Mouse (Mus musculus) kidney, embryonic 16.5 days (tissue): Measurements from ENCODE around the gene Dhx57. TPM values are rescaled to one million over a fixed set of nuclear protein-coding genes. Genes with fewer than 3 reads are reported as not detected.

Experiments
- ATAC-seq: fragments of 200-750 bp; cut with Nextera tagmentation; 2 replicates; pipeline ENCODE4 v1.8.0; 2017; ENCODE audit warnings: moderate TSS enrichment; ENCODE audit not compliant: low FRiP score, low TSS enrichment
- H3K27ac ChIP-seq: fragments of 300-500 bp; sonication (generic); 2 replicates; pipeline ENCODE4 v1.5.1; 2014; ENCODE audit warnings: low read length
- H3K27me3 ChIP-seq: fragments of 300-500 bp; sonication (generic); 2 replicates; pipeline ENCODE4 v1.6.1; 2014; ENCODE audit warnings: low read length, control low read depth, mixed read lengths; ENCODE audit not compliant: insufficient read depth
- H3K36me3 ChIP-seq: fragments of 300-500 bp; sonication (generic); 2 replicates; pipeline ENCODE4 v1.6.1; 2014; ENCODE audit warnings: low read length, control low read depth, mixed read lengths; ENCODE audit not compliant: insufficient read depth
- H3K4me1 ChIP-seq: fragments of 300-500 bp; sonication (generic); 2 replicates; pipeline ENCODE4 v1.6.1; 2014; ENCODE audit warnings: low read length, control low read depth, mixed read lengths; ENCODE audit not compliant: insufficient read depth
- H3K4me2 ChIP-seq: fragments of 300-500 bp; sonication (generic); replicated peaks from 2 replicates; pipeline ENCODE4 v1.6.1; 2014; ENCODE audit warnings: low read depth, low read length
- H3K4me3 ChIP-seq: fragments of 300-500 bp; sonication (generic); 2 replicates; pipeline ENCODE4 v1.5.1; 2014; ENCODE audit warnings: mild to moderate bottlenecking, low read length
- H3K9ac ChIP-seq: fragments of 300-500 bp; sonication (generic); replicated peaks from 2 replicates; pipeline ENCODE4 v1.6.1; 2014; ENCODE audit warnings: low read length
- H3K9me3 ChIP-seq: fragments of 300-500 bp; sonication (generic); 2 replicates; pipeline ENCODE4 v1.6.1; 2016; ENCODE audit warnings: low read length, control low read depth
- WGBS: fragments of 180-500 bp; shearing (Covaris S2); extraction: QIAGEN DNeasy Blood & Tissue Kit; methylation state at CpG from one replicate; pipeline ENCODE4 v1.1.7; 2014; 5-methylcytosine and 5-hydroxymethylcytosine counted together
- polyA plus RNA-seq: library from polyadenylated mRNA; unstranded; fragments of >200 nt; fragmentation: Nextera tagmentation; extraction: Ambion mirVana; gene quantifications from 2 replicates; pipeline ENCODE4 v1.2.1, GENCODE M21; 2015

The Dhx57 gene
- 15.4 and 15.9 TPM in 2 replicates for polyA plus RNA-seq

DNA sequence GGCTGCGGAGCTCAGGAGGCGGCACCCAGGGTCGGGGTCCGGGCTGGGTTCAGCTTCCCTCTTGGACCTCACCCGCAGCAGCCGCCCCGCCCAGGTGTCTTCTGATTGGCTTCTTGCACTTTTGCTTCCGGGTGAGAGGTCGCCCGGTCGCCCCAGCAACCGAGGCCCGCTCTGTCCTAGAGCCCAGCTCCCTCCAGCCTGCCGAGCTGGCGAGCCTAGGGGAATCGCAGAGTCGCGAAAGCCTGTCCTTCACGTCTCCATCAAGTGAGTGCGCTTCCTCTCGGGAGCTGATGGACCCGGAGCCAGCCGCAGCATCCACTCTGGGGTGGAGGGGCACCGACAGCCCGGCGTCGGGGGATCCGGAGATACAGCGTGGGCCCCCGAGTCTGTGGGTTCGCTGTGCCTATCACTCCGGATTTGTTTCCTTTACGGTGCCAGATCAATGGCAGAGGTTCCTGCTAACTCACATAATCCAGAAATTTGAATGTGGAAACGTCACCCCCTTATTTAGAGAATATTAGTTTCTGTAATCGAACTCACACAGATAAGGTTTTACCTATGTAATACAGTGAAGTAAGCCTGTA, at the start of gene Dhx57, which contains the start of gene Morn2:
Gene Dhx57 (minus strand): TSS at position 403 of the 584 bp plus-strand sequence.
Gene Morn2 (plus strand): TSS at position 130 of the 584 bp plus-strand sequence.
- Histone ChIP-seq H3K36me3 (no peaks in the 10 kb centered on the region), H3K4me3 (peak within 1 kb of the TSS; percentile 99), H3K4me1 (peaks cover 12% of the 10 kb centered on the region), H3K9ac (peak within 1 kb of the TSS; percentile 93), H3K4me2 (peak within 1 kb of the TSS; percentile 75), H3K27me3 (no peaks in the 10 kb centered on the region), H3K9me3 (no peaks in the 10 kb centered on the region), H3K27ac (peak within 1 kb of the TSS; percentile 86)
- under 1% methylated on average over 35 of the region's 35 CpGs for WGBS
- peak; percentile 99 for ATAC-seq

DNA sequence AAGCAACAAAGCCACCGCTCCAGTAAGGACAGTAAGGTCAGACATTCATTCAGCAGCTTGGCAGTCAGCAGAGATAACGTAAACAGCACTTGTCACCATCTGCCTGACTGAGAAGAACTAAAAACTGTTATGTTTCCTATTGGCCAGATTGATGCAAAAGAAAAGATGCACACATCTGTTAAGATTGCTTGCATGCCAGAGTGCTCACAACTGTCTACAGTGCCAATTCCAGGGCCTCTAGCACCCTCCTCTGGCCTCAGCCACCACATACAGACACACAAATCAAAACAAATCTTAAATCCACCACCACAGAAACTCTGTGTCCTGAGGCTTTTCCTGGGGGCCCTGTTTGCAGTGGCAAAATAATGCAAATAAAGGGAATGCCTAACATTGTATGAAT, 42.1 kb upstream of the Dhx57 start:
- Histone ChIP-seq H3K4me2 (no peak overlapping the region), H3K27ac (no peak overlapping the region), H3K9me3 (no peaks in the 10 kb centered on the region), H3K4me1 (no peaks in the 10 kb centered on the region), H3K27me3 (no peaks in the 10 kb centered on the region), H3K36me3 (no peaks in the 10 kb centered on the region), H3K9ac (no peak overlapping the region), H3K4me3 (no peak overlapping the region)
- ATAC-seq: no peak
- 81% methylated on average over 2 of the region's 2 CpGs for WGBS

DNA sequence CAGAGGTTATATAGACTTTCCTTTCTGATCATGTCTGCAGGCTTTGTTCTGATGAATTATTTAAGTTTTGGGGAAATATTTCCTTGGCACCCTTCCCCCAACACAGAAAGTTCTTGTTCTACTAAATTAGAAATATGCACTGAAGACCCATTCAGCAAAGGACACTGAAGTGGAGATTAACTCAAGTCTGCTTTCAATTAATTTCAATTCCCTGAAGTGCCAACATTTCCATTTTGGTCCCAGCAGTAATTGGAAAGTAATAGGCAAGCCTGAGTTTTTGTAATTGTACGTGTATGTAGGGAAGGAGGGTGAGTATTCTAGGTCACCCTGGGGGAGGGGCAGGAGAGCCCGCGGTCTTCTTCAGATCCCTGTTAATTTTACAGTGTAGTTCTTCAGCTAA, 36.2 kb upstream of the Dhx57 start:
- H3K4me2 ChIP-seq: no peak overlapping the region
- H3K27me3 ChIP-seq: no peaks in the 10 kb centered on the region
- H3K9ac ChIP-seq: no peak overlapping the region
- no peaks in the 10 kb centered on the region for H3K9me3 ChIP-seq
- no peak for ATAC-seq
- no peak overlapping the region for H3K27ac ChIP-seq
- no peak overlapping the region for H3K4me3 ChIP-seq
- H3K4me1 ChIP-seq: no peaks in the 10 kb centered on the region
- no peaks in the 10 kb centered on the region for H3K36me3 ChIP-seq
- 80% methylated on average over 3 of the region's 3 CpGs for WGBS

DNA sequence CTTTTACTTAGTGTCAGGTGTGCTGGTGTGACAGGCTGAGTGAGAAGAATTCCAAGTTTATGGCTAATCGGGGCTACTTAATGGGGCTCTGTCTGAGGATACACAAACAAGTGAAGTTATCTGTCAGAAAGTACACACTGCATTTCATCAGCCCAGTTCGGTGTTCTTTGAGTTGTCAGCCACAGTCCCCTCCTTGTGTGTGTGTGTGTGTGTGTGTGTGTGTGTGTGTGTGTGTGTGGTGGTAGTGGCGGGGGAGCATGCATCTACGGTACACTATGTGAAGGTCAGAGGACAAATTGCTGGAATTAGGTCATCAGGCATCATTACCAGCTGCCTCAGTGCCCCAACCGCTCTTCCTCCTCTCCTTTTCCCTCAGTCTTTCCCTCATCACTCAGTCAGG, 35.2 kb upstream of the Dhx57 start:
- Histone ChIP-seq H3K27ac (no peak overlapping the region), H3K4me2 (no peak overlapping the region), H3K4me1 (no peaks in the 10 kb centered on the region), H3K9ac (no peak overlapping the region), H3K36me3 (no peaks in the 10 kb centered on the region), H3K9me3 (no peaks in the 10 kb centered on the region), H3K4me3 (no peak overlapping the region), H3K27me3 (no peaks in the 10 kb centered on the region)
- WGBS: 85% methylated on average over 5 of the region's 5 CpGs
- no peak for ATAC-seq

DNA sequence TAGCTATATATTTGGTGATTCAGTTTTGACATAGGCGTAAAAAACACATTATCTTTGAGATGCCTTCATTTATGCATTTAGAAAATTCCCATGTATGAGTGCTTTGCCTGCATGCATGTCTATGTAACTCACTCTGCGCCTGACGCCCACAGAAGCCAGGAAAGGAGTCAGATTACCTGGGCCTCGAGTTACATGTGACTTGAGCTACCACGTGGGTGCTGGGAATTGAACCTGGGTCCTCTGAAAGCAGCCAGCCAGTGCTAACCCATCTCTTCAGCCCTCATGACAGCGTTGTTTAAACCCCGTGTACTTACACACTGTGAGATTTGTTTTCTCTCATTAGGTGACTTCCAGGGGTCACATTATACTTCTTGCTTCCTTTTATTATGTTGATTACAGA, 34.2 kb upstream of the Dhx57 start:
- ATAC-seq: no peak
- WGBS: 75% methylated on average over 7 of the region's 7 CpGs
- H3K27me3 ChIP-seq: no peaks in the 10 kb centered on the region
- H3K36me3 ChIP-seq: no peaks in the 10 kb centered on the region
- H3K4me3 ChIP-seq: no peak overlapping the region
- no peak overlapping the region for H3K27ac ChIP-seq
- no peaks in the 10 kb centered on the region for H3K9me3 ChIP-seq
- H3K4me1 ChIP-seq: no peaks in the 10 kb centered on the region
- H3K9ac ChIP-seq: no peak overlapping the region
- no peak overlapping the region for H3K4me2 ChIP-seq

DNA sequence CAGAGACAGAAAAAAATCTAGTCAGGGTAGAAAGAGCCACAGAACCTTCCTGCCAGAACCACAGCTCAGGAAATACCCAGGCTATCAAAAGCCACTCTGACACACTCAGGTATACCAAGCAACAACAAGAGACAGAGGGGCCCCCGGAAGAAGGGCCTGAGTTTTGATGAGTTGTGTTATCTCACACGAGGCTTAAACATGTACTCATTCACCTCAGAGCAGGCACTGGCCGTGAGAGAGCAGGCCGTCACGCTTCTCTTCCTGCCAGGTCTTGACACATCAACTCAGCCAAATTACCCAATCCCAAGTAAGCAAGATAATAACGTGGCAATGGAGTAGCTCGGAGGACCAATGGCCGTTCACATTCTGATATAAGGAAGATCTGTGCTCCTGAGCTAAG, 33.4 kb upstream of the Dhx57 start:
- H3K4me3 ChIP-seq: no peak overlapping the region
- no peaks in the 10 kb centered on the region for H3K9me3 ChIP-seq
- no peaks in the 10 kb centered on the region for H3K27me3 ChIP-seq
- WGBS: 64% methylated on average over 8 of the region's 8 CpGs
- no peak overlapping the region for H3K4me2 ChIP-seq
- no peak; the same call in 1 of the 2 replicates for ATAC-seq
- H3K4me1 ChIP-seq: no peaks in the 10 kb centered on the region
- H3K27ac ChIP-seq: no peak overlapping the region
- H3K9ac ChIP-seq: no peak overlapping the region
- no peaks in the 10 kb centered on the region for H3K36me3 ChIP-seq

DNA sequence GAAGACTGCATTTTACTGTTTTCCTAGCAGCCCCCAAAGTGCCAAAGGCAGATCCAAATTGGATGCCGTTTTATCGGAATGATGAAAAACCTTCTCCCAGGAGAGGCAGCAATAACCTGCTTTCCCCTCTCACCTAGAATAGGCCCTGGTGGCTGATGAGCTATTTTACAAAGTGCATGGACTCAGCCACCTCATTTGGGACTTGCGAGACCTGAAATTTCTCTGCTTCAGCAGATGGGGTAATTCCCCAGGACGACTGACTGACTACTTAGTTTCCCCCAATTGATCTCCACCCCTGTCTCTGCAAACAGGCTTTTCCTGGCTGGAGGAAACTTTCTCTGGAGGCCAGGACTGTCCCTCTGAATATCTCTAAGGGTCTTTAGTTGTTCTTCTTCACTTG, 32.7 kb upstream of the Dhx57 start:
- H3K27ac ChIP-seq: no peak overlapping the region

DNA sequence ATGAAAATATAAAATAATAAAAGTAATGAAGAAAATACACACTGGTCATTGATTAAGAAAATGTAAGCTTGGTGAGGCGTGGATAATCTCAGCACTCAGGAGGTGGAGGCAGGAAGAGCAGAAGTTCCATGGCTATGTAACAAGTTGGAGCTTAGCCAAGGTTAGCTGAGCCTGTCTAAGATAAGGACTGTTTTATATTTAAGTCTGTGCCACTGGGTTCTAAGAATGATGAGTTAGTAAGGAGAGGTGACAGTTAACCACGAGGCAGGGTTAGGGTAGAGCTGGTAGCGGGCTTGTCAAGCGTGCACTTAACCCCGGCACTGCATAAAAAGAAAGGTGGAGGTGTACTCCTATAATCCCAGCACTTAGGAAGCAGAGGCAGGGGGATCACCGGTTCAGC, 32.0 kb upstream of the Dhx57 start:
- H3K9ac ChIP-seq: no peak overlapping the region
- no peak overlapping the region for H3K27ac ChIP-seq
- no peak overlapping the region for H3K4me2 ChIP-seq
- H3K9me3 ChIP-seq: no peaks in the 10 kb centered on the region
- no peak for ATAC-seq
- 78% methylated on average over 6 of the region's 6 CpGs for WGBS
- no peaks in the 10 kb centered on the region for H3K27me3 ChIP-seq
- no peaks in the 10 kb centered on the region for H3K4me1 ChIP-seq
- no peaks in the 10 kb centered on the region for H3K36me3 ChIP-seq
- H3K4me3 ChIP-seq: no peak overlapping the region

More for the DNA sequence above, 32.7 kb upstream of the Dhx57 start:
- H3K4me2 ChIP-seq: no peak overlapping the region
- H3K27me3 ChIP-seq: no peaks in the 10 kb centered on the region
- no peak overlapping the region for H3K9ac ChIP-seq
- WGBS: 68% methylated on average over 4 of the region's 4 CpGs
- no peaks in the 10 kb centered on the region for H3K9me3 ChIP-seq
- H3K36me3 ChIP-seq: no peaks in the 10 kb centered on the region
- no peak overlapping the region for H3K4me3 ChIP-seq
- no peak for ATAC-seq
- no peaks in the 10 kb centered on the region for H3K4me1 ChIP-seq

DNA sequence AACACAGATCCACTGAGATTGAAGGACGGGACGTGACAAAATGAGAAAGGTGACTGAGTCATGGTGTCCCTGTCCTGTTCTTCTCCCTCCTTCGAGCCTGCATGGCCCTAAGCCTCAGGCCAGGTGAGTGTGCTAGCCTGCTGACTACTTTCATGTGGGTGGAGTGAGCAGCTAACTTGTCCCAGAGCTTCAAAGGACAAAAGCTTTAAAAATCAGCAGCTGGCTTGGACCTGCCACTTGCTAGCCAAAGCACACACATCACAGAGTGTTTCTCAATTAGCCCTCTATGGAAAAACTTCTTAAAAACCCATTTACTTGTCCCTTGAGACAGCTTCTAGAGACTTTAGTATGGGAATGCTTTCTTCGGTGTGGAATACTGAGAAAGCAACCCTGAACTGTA, 22.1 kb upstream of the Dhx57 start:
- 79% methylated on average over 4 of the region's 4 CpGs for WGBS
- no peak for ATAC-seq
- Histone ChIP-seq H3K36me3 (no peaks in the 10 kb centered on the region), H3K4me3 (no peak overlapping the region), H3K9ac (no peak overlapping the region), H3K9me3 (no peaks in the 10 kb centered on the region), H3K4me2 (no peak overlapping the region), H3K27ac (no peak overlapping the region), H3K4me1 (no peaks in the 10 kb centered on the region), H3K27me3 (no peaks in the 10 kb centered on the region)

DNA sequence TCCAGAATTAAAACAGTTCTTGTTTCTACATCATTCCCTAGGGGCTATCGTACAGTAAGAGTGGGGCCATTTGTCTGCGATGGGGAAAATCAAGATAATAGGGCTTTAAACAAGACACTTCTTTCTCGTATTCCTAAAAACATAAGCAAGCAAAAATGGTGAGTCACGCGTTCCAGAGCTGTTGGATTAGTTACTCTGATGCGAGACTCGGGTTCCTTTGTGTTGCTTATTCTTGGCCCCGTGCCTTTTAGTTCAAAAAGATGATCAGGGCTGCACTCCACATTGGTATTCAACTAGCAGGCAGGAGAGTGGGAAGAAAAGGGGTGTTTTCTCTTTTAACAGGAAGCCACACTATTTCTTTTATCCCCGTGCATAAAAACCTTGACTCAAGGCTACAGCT, 21.5 kb upstream of the Dhx57 start:
- H3K4me2 ChIP-seq: no peak overlapping the region
- H3K9ac ChIP-seq: no peak overlapping the region
- H3K27me3 ChIP-seq: no peaks in the 10 kb centered on the region
- no peak overlapping the region for H3K27ac ChIP-seq
- no peaks in the 10 kb centered on the region for H3K36me3 ChIP-seq
- no peak overlapping the region for H3K4me3 ChIP-seq
- H3K9me3 ChIP-seq: no peaks in the 10 kb centered on the region
- WGBS: 71% methylated on average over 9 of the region's 9 CpGs
- H3K4me1 ChIP-seq: no peaks in the 10 kb centered on the region
- ATAC-seq: no peak
